17 mouse cellular contexts compared by ENCODE assay signal in the genomic region with DNA sequence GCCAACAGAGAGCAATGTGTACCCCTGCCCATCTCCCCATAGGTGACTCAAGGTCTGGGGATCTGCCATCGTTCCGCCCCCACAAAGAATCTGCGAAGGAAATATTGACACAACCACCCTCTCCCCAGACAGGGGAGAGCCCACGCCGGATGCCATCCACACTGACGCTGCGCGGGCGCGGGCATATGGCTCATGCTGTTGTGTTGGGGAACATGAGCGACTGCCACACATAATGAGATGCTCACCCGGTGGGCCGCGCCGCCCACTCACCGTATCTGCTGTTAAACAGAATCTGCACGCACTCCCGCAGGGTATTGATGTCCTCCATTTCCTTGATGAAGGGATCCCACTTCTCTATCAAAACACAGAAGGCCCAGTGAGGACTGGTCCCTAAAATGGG. TPM values are rescaled to one million over a fixed set of nuclear protein-coding genes. Genes with fewer than 3 reads are reported as not detected.
DNase-seq lines count a peak whose midpoint lies in the region; ATAC-seq and TF ChIP-seq lines count a peak whose summit lies in the region.
"Had no signal": no experiment of that assay in that cellular context is flagged by ENCODE, and none has a peak within 500 bp of the region (broad histone marks: within the 10 kb centered on the region; RNA-seq: fewer than 3 reads in every experiment).

No protein-coding gene starts in this region.

- peaks cover 9% of the 10 kb centered on the region for H3K4me1 ChIP-seq in olfactory bulb, adult 2 months (ENCODE audit: control insufficient read depth, insufficient read depth, low read length)
- H3K4me1 ChIP-seq in heart, embryonic 12.5 days (replicated peaks), result peaks cover 13% of the 10 kb centered on the region
- H3K4me1 ChIP-seq in hindbrain, embryonic 12.5 days, result no peaks in the 10 kb centered on the region; the same call in 1 of the 2 replicates
- H3K4me1 ChIP-seq in forebrain, embryonic 14.5 days (ENCODE audit: control insufficient read depth, insufficient read depth, low read length), result no peaks in the 10 kb centered on the region; the same call in 1 of the 2 replicates
- H3K4me1 ChIP-seq: embryonic facial prominence, embryonic 13.5 days; liver, embryonic 13.5 days; midbrain, embryonic 10.5 days; neural tube, embryonic 13.5 days had no signal

- H3K27ac ChIP-seq in olfactory bulb, adult 2 months (ENCODE audit: insufficient read depth, low read depth, low read length), result 0 out of 2 replicates have a peak overlapping the region, but pooled peaks have one; percentile 2
- no peak overlapping the region for H3K27ac ChIP-seq in heart, embryonic 12.5 days (ENCODE audit: poor library complexity, severe bottlenecking)
- no peak overlapping the region for H3K27ac ChIP-seq in hindbrain, embryonic 12.5 days
- no peak overlapping the region for H3K27ac ChIP-seq in forebrain, embryonic 14.5 days (ENCODE audit: low read depth, low read length)
- H3K27ac ChIP-seq: embryonic facial prominence, embryonic 13.5 days; liver, embryonic 13.5 days; midbrain, embryonic 10.5 days; neural tube, embryonic 13.5 days had no signal

- 58% methylated on average over 18 of the region's 18 CpGs for WGBS in olfactory bulb, adult 2 months
- WGBS in heart, embryonic 12.5 days, result 95% methylated on average over 18 of the region's 18 CpGs
- 96% methylated on average over 18 of the region's 18 CpGs for WGBS in hindbrain, embryonic 12.5 days
- WGBS in forebrain, embryonic 14.5 days, result 93% methylated on average over 18 of the region's 18 CpGs

- TF ChIP-seq CTCF in olfactory bulb, adult 2 months (IDR thresholded peaks at IDR 0.05; ENCODE audit: insufficient read depth, low read depth, low read length), result no peak

- H3K27me3 ChIP-seq in heart, embryonic 12.5 days (replicated peaks), result no peaks in the 10 kb centered on the region
- H3K27me3 ChIP-seq in hindbrain, embryonic 12.5 days, result no peaks in the 10 kb centered on the region
- H3K27me3 ChIP-seq in forebrain, embryonic 14.5 days (replicated peaks; ENCODE audit: control insufficient read depth, insufficient read depth, low read length), result no peaks in the 10 kb centered on the region
- H3K27me3 ChIP-seq: embryonic facial prominence, embryonic 13.5 days; liver, embryonic 13.5 days; neural tube, embryonic 13.5 days had no signal

- no peak for TF ChIP-seq POLR2A in olfactory bulb, adult 2 months (IDR thresholded peaks at IDR 0.05; ENCODE audit: insufficient read depth, low read depth, low read length)

- H3K9ac ChIP-seq in heart, embryonic 12.5 days, result no peak overlapping the region
- H3K9ac ChIP-seq in hindbrain, embryonic 12.5 days, result no peak overlapping the region
- H3K9ac ChIP-seq in forebrain, embryonic 14.5 days (ENCODE audit: low read length), result no peak overlapping the region
- H3K9ac ChIP-seq: embryonic facial prominence, embryonic 13.5 days; liver, embryonic 13.5 days; neural tube, embryonic 13.5 days had no signal

- no peak overlapping the region for H3K4me3 ChIP-seq in olfactory bulb, adult 2 months (ENCODE audit: insufficient read depth, low read depth, low read length)
- no peak overlapping the region for H3K4me3 ChIP-seq in heart, embryonic 12.5 days
- no peak overlapping the region for H3K4me3 ChIP-seq in hindbrain, embryonic 12.5 days
- no peak overlapping the region for H3K4me3 ChIP-seq in forebrain, embryonic 14.5 days (ENCODE audit: low read depth, low read length)
- H3K4me3 ChIP-seq: embryonic facial prominence, embryonic 13.5 days; liver, embryonic 13.5 days; midbrain, embryonic 10.5 days; neural tube, embryonic 13.5 days had no signal

- ATAC-seq in frontal cortex, adult (ENCODE audit: low TSS enrichment), result peak; percentile 74; the same call in 1 of the 2 replicates
- no peak for ATAC-seq in heart, embryonic 12.5 days (ENCODE audit: insufficient number of reproducible peaks, low FRiP score)
- ATAC-seq in hindbrain, embryonic 12.5 days (ENCODE audit: low FRiP score), result no peak
- ATAC-seq in forebrain, embryonic 14.5 days, result no peak

- no peaks in the 10 kb centered on the region; the same call in 1 of the 2 replicates for H3K9me3 ChIP-seq in heart, embryonic 12.5 days (replicated peaks)
- H3K9me3 ChIP-seq in hindbrain, embryonic 12.5 days (replicated peaks), result no peaks in the 10 kb centered on the region
- H3K9me3 ChIP-seq in forebrain, embryonic 14.5 days (replicated peaks; ENCODE audit: control insufficient read depth, low read length), result no peaks in the 10 kb centered on the region
- H3K9me3 ChIP-seq: embryonic facial prominence, embryonic 13.5 days; liver, embryonic 13.5 days; midbrain, embryonic 10.5 days; neural tube, embryonic 13.5 days had no signal

- peaks cover 84% of the 10 kb centered on the region for H3K36me3 ChIP-seq in heart, embryonic 12.5 days
- H3K36me3 ChIP-seq in hindbrain, embryonic 12.5 days, result peaks cover 91% of the 10 kb centered on the region
- H3K36me3 ChIP-seq in forebrain, embryonic 14.5 days (ENCODE audit: control insufficient read depth, insufficient read depth, low read length), result peaks cover 92% of the 10 kb centered on the region
- H3K36me3 ChIP-seq: midbrain, embryonic 10.5 days had no signal

- DNase-seq in layer of hippocampus, adult 11-12 months (ENCODE audit: low spot score), result peak; percentile 80
- DNase-seq in layer of hippocampus, postnatal 36 days, result peak; percentile 78 to 83
- DNase-seq in thymus, postnatal 25 days, result no peak
- DNase-seq in forebrain, embryonic 14.5 days (ENCODE audit: low spot score), result no peak
- DNase-seq: B cell, adult 2 months; cerebellum, adult 11-12 months; heart, adult 18-20 months; heart, postnatal 10 days; kidney, adult 9 months; liver, embryonic 13.5 days had no signal

- H3K4me2 ChIP-seq in heart, embryonic 12.5 days, result no peak overlapping the region
- no peak overlapping the region for H3K4me2 ChIP-seq in hindbrain, embryonic 12.5 days (replicated peaks)
- no peak overlapping the region for H3K4me2 ChIP-seq in forebrain, embryonic 14.5 days (ENCODE audit: low read length)
- H3K4me2 ChIP-seq: embryonic facial prominence, embryonic 13.5 days; liver, embryonic 13.5 days; neural tube, embryonic 13.5 days had no signal

RNA-seq across cellular contexts. Expression of a gene that starts 54.7 kb away (rescaled TPM):
- total RNA-seq in layer of hippocampus, postnatal 36 days (2021), result 10 to 100 TPM; 28.4 to 31.3 TPM
- not detected in 2 replicates for polyA plus RNA-seq in olfactory bulb, adult 2 months (2012; ENCODE audit: insufficient read depth, insufficient read length, low replicate concordance, missing spikeins)
- 64.8 and 72.8 TPM in 2 replicates for polyA plus RNA-seq in heart, embryonic 12.5 days (2016; fragmentation: Nextera tagmentation; extraction: Ambion mirVana)
- 95.9 and 99.9 TPM in 2 replicates for polyA plus RNA-seq in hindbrain, embryonic 12.5 days (2016; fragmentation: Nextera tagmentation; extraction: Ambion mirVana)
- polyA plus RNA-seq in forebrain, embryonic 14.5 days (2014; fragmentation: Nextera tagmentation; extraction: Ambion mirVana), result 50.9 and 60.7 TPM in 2 replicates

Comparison
In these comparisons a context has a peak if more than half of its experiments do, and no peak if none do; other contexts are left out.
1. DNase-seq: peak in layer of hippocampus, adult 11-12 months (single experiment) and layer of hippocampus, postnatal 36 days (2 of 2); none in thymus, postnatal 25 days (single experiment) and forebrain, embryonic 14.5 days (single experiment).
2. RNA of a gene that starts 54.7 kb away (polyA plus RNA-seq): 95.9 to 99.9 TPM in hindbrain, embryonic 12.5 days, 64.8 to 72.8 TPM in heart, embryonic 12.5 days and 50.9 to 60.7 TPM in forebrain, embryonic 14.5 days; not detected in olfactory bulb, adult 2 months; every median in the first group is over 10 times any median in the second.